Mouse (Mus musculus): ENCODE results near the gene Nme8. TPM values are rescaled to one million over a fixed set of nuclear protein-coding genes. Genes with fewer than 3 reads are reported as not detected.

The Nme8 gene
- polyA plus RNA-seq (2012; rRNA removed), result not detected in 2 replicates

GRCm38 (mm10) chr13:19697790-19698189, at the start of gene Nme8:
Gene Nme8, minus strand, starts transcription at chr13:19697794.
- H3K27ac ChIP-seq (ENCODE audit: insufficient read depth, low read depth, low read length), result no peak within 1 kb of the TSS
- TF ChIP-seq POLR2A (IDR thresholded peaks at IDR 0.05; ENCODE audit: low read depth, low read length), result no peak
- TF ChIP-seq CTCF (IDR thresholded peaks at IDR 0.05; ENCODE audit: extremely low read depth, insufficient read length, insufficient replicate concordance, low read depth, low read length), result no peak
- WGBS, result 22% methylated on average over 7 of the region's 7 CpGs
- H3K27me3 ChIP-seq (ENCODE audit: control insufficient read depth, insufficient read depth, low read length), result no peaks in the 10 kb centered on the region
- no peak within 1 kb of the TSS for H3K4me3 ChIP-seq (ENCODE audit: low read depth, low read length)
- H3K4me1 ChIP-seq (ENCODE audit: control insufficient read depth, insufficient read depth, insufficient read length, low read length), result no peaks in the 10 kb centered on the region
- no peaks in the 10 kb centered on the region for H3K36me3 ChIP-seq (ENCODE audit: control insufficient read depth, insufficient read depth, low read length)

GRCm38 (mm10) chr13:19745741-19746140, 48.1 kb upstream of the Nme8 start:
- Histone ChIP-seq H3K27me3 (ENCODE audit: control insufficient read depth, insufficient read depth, low read length) (no peaks in the 10 kb centered on the region), H3K4me3 (ENCODE audit: low read depth, low read length) (no peak overlapping the region), H3K27ac (ENCODE audit: insufficient read depth, low read depth, low read length) (no peak overlapping the region), H3K36me3 (ENCODE audit: control insufficient read depth, insufficient read depth, low read length) (no peaks in the 10 kb centered on the region), H3K4me1 (ENCODE audit: control insufficient read depth, insufficient read depth, insufficient read length, low read length) (no peaks in the 10 kb centered on the region)
- TF ChIP-seq CTCF (IDR thresholded peaks at IDR 0.05; ENCODE audit: extremely low read depth, insufficient read length, insufficient replicate concordance, low read depth, low read length), result no peak
- no peak for TF ChIP-seq POLR2A (IDR thresholded peaks at IDR 0.05; ENCODE audit: low read depth, low read length)
- 34% methylated on average over 2 of the region's 2 CpGs for WGBS

DNA sequence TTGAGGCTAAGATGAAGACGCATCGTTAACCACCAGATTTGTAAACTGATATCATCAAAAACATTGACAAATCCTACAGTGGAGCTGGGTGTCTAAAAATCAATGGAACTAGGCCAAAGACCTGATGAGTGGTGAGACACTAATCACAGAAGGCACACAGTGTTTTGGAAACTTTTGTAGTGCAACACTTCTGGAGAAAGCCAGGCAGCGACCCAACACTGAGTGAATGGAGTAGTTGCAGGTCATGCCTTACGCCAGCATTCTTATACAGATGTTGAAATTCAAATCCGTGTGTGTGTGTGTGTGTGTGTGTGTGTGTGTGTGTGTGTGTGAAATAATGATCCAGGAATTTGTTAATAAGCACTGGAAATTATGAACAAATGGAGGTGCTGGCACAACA, 46.9 kb upstream of the Nme8 start:
- Histone ChIP-seq H3K36me3 (ENCODE audit: control insufficient read depth, insufficient read depth, low read length) (no peaks in the 10 kb centered on the region), H3K27me3 (ENCODE audit: control insufficient read depth, insufficient read depth, low read length) (no peaks in the 10 kb centered on the region), H3K4me1 (ENCODE audit: control insufficient read depth, insufficient read depth, insufficient read length, low read length) (no peaks in the 10 kb centered on the region), H3K27ac (ENCODE audit: insufficient read depth, low read depth, low read length) (no peak overlapping the region), H3K4me3 (ENCODE audit: low read depth, low read length) (no peak overlapping the region)
- no peak for TF ChIP-seq POLR2A (IDR thresholded peaks at IDR 0.05; ENCODE audit: low read depth, low read length)
- TF ChIP-seq CTCF (IDR thresholded peaks at IDR 0.05; ENCODE audit: extremely low read depth, insufficient read length, insufficient replicate concordance, low read depth, low read length), result no peak
- WGBS, result 90% methylated on average over 5 of the region's 5 CpGs

GRCm38 (mm10) chr13:19734597-19734996, 37.0 kb upstream of the Nme8 start:
- Histone ChIP-seq H3K27me3 (ENCODE audit: control insufficient read depth, insufficient read depth, low read length) (no peaks in the 10 kb centered on the region), H3K36me3 (ENCODE audit: control insufficient read depth, insufficient read depth, low read length) (no peaks in the 10 kb centered on the region), H3K4me3 (ENCODE audit: low read depth, low read length) (no peak overlapping the region), H3K4me1 (ENCODE audit: control insufficient read depth, insufficient read depth, insufficient read length, low read length) (no peaks in the 10 kb centered on the region), H3K27ac (ENCODE audit: insufficient read depth, low read depth, low read length) (no peak overlapping the region)
- TF ChIP-seq POLR2A (IDR thresholded peaks at IDR 0.05; ENCODE audit: low read depth, low read length), result no peak
- no peak for TF ChIP-seq CTCF (IDR thresholded peaks at IDR 0.05; ENCODE audit: extremely low read depth, insufficient read length, insufficient replicate concordance, low read depth, low read length)
- 84% methylated on average over 5 of the region's 5 CpGs for WGBS

GRCm38 (mm10) chr13:19730826-19731225, 33.2 kb upstream of the Nme8 start:
- H3K4me1 ChIP-seq (ENCODE audit: control insufficient read depth, insufficient read depth, insufficient read length, low read length), result no peaks in the 10 kb centered on the region
- 61% methylated on average over 2 of the region's 2 CpGs for WGBS

DNA sequence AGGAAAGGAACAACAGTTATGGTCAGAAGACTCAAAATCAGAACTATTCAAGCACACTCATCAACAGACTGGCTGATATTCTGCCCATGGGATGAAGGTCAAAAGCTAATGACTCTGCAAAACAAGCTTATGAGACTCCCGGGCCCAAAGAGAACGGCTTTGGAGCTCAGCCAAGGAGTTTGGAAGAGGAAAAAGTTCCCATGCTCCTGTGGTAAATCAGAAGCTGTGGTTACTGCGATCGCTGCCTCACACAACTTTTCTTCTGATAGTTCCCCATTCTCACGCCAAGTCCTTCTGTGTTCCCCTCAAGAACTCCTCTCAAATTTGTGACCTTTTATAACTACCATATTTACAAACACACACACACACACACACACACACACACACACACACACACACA, 21.4 kb upstream of the Nme8 start:
- TF ChIP-seq CTCF (IDR thresholded peaks at IDR 0.05; ENCODE audit: extremely low read depth, insufficient read length, insufficient replicate concordance, low read depth, low read length) (no peak), POLR2A (IDR thresholded peaks at IDR 0.05; ENCODE audit: low read depth, low read length) (no peak)
- WGBS, result 13% methylated on average over 5 of the region's 5 CpGs

More at GRCm38 (mm10) chr13:19730826-19731225, 33.2 kb upstream of the Nme8 start:
- H3K27ac ChIP-seq (ENCODE audit: insufficient read depth, low read depth, low read length), result no peak overlapping the region
- H3K36me3 ChIP-seq (ENCODE audit: control insufficient read depth, insufficient read depth, low read length), result no peaks in the 10 kb centered on the region
- no peak for TF ChIP-seq POLR2A (IDR thresholded peaks at IDR 0.05; ENCODE audit: low read depth, low read length)
- no peak for TF ChIP-seq CTCF (IDR thresholded peaks at IDR 0.05; ENCODE audit: extremely low read depth, insufficient read length, insufficient replicate concordance, low read depth, low read length)
- no peak overlapping the region for H3K4me3 ChIP-seq (ENCODE audit: low read depth, low read length)
- H3K27me3 ChIP-seq (ENCODE audit: control insufficient read depth, insufficient read depth, low read length), result no peaks in the 10 kb centered on the region

GRCm38 (mm10) chr13:19717201-19717600, 19.6 kb upstream of the Nme8 start:
- 97% methylated on average over 2 of the region's 2 CpGs for WGBS
- TF ChIP-seq POLR2A (IDR thresholded peaks at IDR 0.05; ENCODE audit: low read depth, low read length), result no peak
- no peak for TF ChIP-seq CTCF (IDR thresholded peaks at IDR 0.05; ENCODE audit: extremely low read depth, insufficient read length, insufficient replicate concordance, low read depth, low read length)
- no peaks in the 10 kb centered on the region for H3K36me3 ChIP-seq (ENCODE audit: control insufficient read depth, insufficient read depth, low read length)
- H3K4me3 ChIP-seq (ENCODE audit: low read depth, low read length), result no peak overlapping the region
- no peaks in the 10 kb centered on the region for H3K27me3 ChIP-seq (ENCODE audit: control insufficient read depth, insufficient read depth, low read length)
- no peaks in the 10 kb centered on the region for H3K4me1 ChIP-seq (ENCODE audit: control insufficient read depth, insufficient read depth, insufficient read length, low read length)
- no peak overlapping the region for H3K27ac ChIP-seq (ENCODE audit: insufficient read depth, low read depth, low read length)

More for the DNA sequence above, 21.4 kb upstream of the Nme8 start:
- Histone ChIP-seq H3K27me3 (ENCODE audit: control insufficient read depth, insufficient read depth, low read length) (no peaks in the 10 kb centered on the region), H3K36me3 (ENCODE audit: control insufficient read depth, insufficient read depth, low read length) (no peaks in the 10 kb centered on the region), H3K4me1 (ENCODE audit: control insufficient read depth, insufficient read depth, insufficient read length, low read length) (no peaks in the 10 kb centered on the region), H3K4me3 (ENCODE audit: low read depth, low read length) (no peak overlapping the region), H3K27ac (ENCODE audit: insufficient read depth, low read depth, low read length) (no peak overlapping the region)
